Mouse (Mus musculus) C2C12 (cell line): ENCODE measurements around the gene Akna.

Experiments used
- CEBPB ChIP-seq: IDR thresholded peaks from one replicate; pipeline ENCODE4 v1.6.1; 2011; ENCODE audit warnings: low read depth, mild to moderate bottlenecking, control low read depth, moderate library complexity
- CTCF ChIP-seq: IDR thresholded peaks from one replicate; pipeline ENCODE4 v1.5.1; 2011; ENCODE audit not compliant: control insufficient read depth, insufficient read depth, insufficient read length
- FOSL1 ChIP-seq: IDR thresholded peaks from one replicate; pipeline ENCODE4 v1.8.0; 2011; ENCODE audit warnings: mild to moderate bottlenecking, low read length; ENCODE audit not compliant: poor library complexity, insufficient read depth, severe bottlenecking
- MAX ChIP-seq: IDR thresholded peaks from one replicate; pipeline ENCODE4 v1.6.1; 2011; ENCODE audit warnings: mild to moderate bottlenecking, control low read depth
- MYOD1 ChIP-seq: IDR thresholded peaks from one replicate; pipeline ENCODE4 v1.6.1; 2011; ENCODE audit warnings: low read depth; ENCODE audit not compliant: control insufficient read depth, insufficient read length
- USF1 ChIP-seq: IDR thresholded peaks from one replicate; pipeline ENCODE4 v1.6.1; 2011; ENCODE audit warnings: low read depth, mild to moderate bottlenecking, control low read depth, moderate library complexity

- TF ChIP-seq FOSL1, result no peak
- TF ChIP-seq USF1, result no peak
- TF ChIP-seq CTCF, result peak; percentile 70
- TF ChIP-seq MAX, result no peak
- TF ChIP-seq MYOD1, result no peak
- TF ChIP-seq CEBPB, result no peak
Measured at GRCm38 (mm10) chr4:63408649-63409048, 5.5 kb upstream of the Akna start.
